Mouse (Mus musculus): Measurements from ENCODE around the gene Pxk. TPM values are rescaled to one million over a fixed set of nuclear protein-coding genes. Genes with fewer than 3 reads are reported as not detected.
A peak's percentile ranks its signal among the peaks of the same experiment; 100 is the strongest.
"Not testable (repeated sequence)": the region's sequence is repeated elsewhere in the genome, so short reads cannot be mapped to it uniquely, and the experiment has no call there.

Pxk gene
- total RNA-seq, 2 experiments from 2014 or later, result 20.6 to 24.4 TPM

DNA sequence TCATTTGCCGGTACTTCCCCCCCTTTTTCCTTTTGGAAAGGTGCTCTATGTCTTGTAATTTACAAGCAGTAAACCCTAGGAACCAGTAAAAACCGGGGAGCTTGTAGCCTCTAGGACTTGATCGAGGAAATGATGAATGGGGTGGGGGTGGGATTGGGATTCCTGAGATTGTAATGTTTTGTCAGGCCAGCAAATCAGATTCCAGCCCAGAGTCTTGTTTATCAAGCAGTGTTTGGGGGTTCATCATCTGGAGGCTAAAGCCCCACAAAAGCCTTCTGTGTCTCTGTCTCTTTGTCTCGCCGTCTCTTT is 630 bp downstream of the Pxk start:
- DNase-seq, result no peak
- intact Hi-C loops (cut with DNase I), result loop anchor here (5.0 kb wide), 2 partner anchors 114 to 159 kb away; partner anchors contain the start of genes Acox2 and Kctd6

DNA sequence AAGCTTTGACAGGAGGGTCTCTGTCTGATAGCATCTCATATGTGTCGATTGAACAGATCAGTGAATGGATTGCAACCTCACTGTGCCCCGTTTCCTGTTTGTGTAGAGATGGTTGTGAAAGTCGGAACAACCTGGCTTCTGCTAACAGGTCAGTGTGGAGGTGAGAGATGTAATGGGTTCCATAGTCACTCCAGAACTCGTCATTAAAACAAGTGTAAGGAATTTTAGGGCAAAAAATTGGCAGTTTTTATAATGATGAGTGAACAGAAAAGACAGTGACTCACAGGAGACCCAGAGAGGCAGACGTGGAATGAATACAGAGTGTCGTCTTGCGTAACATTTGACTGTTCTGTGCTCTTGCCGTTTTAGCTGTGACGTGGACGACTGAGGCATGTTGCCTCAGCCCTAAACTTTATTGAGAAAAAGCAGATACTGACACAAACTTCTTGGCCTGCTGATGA is 1.6 kb downstream of the Pxk start:
- intact Hi-C loops (cut with DNase I), result loop anchor here (5.0 kb wide), 2 partner anchors 113 to 158 kb away; partner anchors contain the start of genes Acox2 and Kctd6
- no peak for DNase-seq

- intact Hi-C loops (cut with DNase I), result no loop called here
- DNase-seq, result no peak
Measured at GRCm38 (mm10) chr14:8101886-8102285, 3.9 kb downstream of the Pxk start.

DNA sequence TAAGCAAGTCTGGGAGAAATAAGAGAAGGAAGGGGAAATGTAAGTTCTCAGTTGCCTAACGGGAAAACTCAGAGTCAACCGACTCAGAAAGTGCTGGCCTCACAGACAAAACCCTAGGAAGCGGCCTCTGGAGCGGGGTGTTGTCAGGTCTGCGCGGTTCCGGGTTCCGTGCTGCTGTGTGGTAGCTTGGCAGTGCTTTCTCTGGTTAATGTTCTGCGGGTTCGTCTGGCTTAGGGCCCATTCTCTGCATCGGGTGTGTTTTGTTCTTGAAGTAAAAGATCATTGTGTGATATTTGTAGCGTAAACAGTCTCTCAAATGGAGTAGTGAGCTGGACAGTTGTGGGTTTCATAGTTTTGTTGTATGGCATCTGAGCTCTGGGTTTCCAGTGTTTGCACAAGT is 4.7 kb downstream of the Pxk start:
- intact Hi-C loops (cut with DNase I), result no loop called here
- no peak for DNase-seq

- intact Hi-C loops (cut with DNase I), result no loop called here
- no peak for DNase-seq
Measured at GRCm38 (mm10) chr14:8108047-8108446, 10.0 kb downstream of the Pxk start.

- no peak for DNase-seq
- intact Hi-C loops (cut with DNase I), result no loop called here
Measured at GRCm38 (mm10) chr14:8108976-8109375, 11.0 kb downstream of the Pxk start.

DNA sequence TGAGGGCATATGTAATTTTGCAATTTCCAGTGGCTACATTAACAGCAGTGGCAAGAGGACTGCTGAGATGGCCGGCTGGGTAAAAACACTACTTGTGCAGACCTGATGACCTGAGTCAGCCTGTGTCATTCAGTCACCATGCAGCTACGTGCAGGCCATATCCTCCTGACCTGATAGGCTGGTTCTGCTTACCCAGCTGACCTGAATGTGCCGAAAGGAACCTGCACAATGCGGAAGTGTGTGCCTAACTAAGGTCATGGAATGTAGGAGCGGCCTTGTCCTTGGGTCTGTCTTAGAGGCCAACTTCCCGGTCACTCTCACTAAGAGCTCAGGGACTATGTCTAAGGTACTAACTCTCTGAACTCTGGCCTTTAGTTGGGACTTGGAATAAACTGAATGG is 13.5 kb downstream of the Pxk start:
- intact Hi-C loops (cut with DNase I), result no loop called here
- no peak for DNase-seq

GRCm38 (mm10) chr14:8112036-8112435 is 14.0 kb downstream of the Pxk start:
- DNase-seq, result no peak
- intact Hi-C loops (cut with DNase I), result no loop called here

- intact Hi-C loops (cut with DNase I), result no loop called here
- no peak for DNase-seq
Measured at GRCm38 (mm10) chr14:8113616-8114015, 15.6 kb downstream of the Pxk start.

DNA sequence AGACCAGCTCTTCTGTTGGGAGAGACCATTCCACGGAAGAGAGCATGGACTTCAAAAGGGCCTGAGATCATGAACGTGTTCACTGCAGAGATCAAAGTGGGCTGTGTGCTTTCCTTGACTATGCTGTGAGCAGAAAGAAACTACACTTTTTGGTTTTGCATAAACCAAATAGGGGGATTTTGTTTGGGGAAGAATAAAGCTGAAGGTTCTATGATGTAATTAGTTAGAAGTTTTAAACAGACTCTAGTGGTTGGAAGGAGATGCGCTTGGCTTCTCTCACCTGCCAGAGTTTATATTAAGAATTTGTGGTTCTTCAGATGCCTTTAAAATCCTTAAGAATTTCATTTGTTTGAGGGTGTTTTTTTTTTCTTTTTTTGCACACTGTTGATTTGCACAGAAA is 16.3 kb downstream of the Pxk start:
- intact Hi-C loops (cut with DNase I), result no loop called here
- DNase-seq, result no peak

DNA sequence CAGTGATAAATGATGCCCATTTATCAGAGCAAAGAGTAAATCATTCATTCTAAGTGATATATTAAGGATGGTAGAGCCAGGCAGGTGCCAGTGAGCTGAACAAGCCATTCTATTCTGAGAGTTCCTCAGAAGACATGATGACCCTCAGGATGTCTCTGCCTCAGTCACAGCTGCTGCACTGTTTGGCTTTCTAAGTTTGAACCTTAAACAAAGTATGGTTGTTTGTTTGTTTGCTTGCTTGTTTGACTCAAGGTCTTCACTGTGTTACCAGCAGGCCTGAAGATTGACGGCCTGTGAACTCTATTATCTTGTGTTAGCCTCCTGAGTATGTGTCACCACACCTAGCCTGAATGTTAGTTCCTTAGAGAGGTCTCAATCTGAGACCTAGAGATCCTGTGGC is 16.7 kb downstream of the Pxk start:
- no peak for DNase-seq
- intact Hi-C loops (cut with DNase I), result no loop called here

- intact Hi-C loops (cut with DNase I), result no loop called here
- DNase-seq, result no peak
Measured at GRCm38 (mm10) chr14:8115772-8116171, 17.8 kb downstream of the Pxk start.

DNA sequence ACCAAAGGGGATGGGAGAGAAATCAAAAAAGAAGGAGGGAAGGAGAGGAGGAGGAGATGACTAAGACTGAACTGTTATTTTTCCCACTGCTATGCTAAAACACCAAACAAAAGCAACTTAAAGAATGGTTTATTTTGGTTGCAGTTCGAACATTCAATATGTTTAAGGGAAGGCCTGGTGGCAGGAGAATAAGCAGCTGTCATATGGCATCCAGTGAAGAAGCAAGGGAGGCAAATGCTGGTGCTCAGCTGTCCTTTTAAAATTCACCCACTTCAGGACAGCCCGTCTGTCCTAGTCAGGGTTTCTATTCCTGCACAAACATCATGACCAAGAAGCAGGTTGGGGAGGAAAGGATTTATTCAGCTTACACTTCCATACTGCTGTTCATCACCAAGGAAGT is 19.4 kb downstream of the Pxk start:
- DNase-seq, result no peak
- intact Hi-C loops (cut with DNase I), result no loop called here

GRCm38 (mm10) chr14:8119454-8119853 is 21.4 kb downstream of the Pxk start:
- DNase-seq, result no peak
- intact Hi-C loops (cut with DNase I), result no loop called here

DNA sequence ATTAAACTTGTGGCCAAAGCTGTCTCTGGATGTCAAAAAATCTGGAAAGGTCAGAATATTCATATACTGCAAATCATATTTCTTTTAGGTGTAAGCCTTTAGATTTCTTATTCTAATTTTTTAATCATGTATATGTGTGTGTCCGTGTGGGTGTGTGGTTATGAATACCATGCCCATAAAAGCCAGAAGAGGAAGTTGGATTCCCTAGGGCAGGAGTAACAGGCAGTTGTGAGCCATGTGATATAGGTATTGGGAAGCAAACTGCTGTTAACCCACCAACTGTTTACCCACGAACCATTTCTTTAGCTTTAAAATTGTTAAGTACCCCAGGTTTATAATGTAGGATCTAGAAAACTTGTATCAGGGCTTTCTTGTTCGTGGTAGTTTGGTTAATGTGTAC is 21.9 kb downstream of the Pxk start:
- intact Hi-C loops (cut with DNase I), result no loop called here
- DNase-seq, result no peak

- DNase-seq, result peak in 1 of 2 experiments; percentile 16
- intact Hi-C loops (cut with DNase I), result no loop called here
Measured at GRCm38 (mm10) chr14:8123141-8123540, 25.1 kb downstream of the Pxk start.

DNA sequence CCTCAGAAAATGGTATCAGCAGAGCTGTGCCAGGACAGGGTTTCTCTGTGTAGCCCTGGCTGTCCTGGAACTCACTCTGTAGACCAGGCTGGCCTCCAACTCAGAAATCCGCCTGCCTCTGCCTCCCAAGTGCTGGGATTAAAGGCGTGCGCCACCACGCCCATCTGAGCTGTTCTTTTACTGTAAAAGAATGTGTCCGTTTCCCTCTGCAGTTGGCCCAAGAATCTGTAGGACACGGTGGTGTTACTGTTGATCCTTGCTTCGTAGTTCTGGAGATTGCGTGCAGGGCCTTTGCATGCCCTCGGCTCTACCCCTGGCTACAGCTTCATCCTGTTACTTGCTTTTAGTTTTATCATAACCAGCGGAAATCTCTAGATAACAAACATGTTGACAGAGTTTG is 25.6 kb downstream of the Pxk start:
- DNase-seq; intact Hi-C loops (cut with DNase I): not testable (repeated sequence)

- intact Hi-C loops (cut with DNase I), result no loop called here
- DNase-seq, result no peak
Measured at GRCm38 (mm10) chr14:8124046-8124881, 26.3 kb downstream of the Pxk start.

GRCm38 (mm10) chr14:8127971-8128370 is 30.0 kb downstream of the Pxk start:
- no peak for DNase-seq
- intact Hi-C loops (cut with DNase I), result no loop called here

- no peak for DNase-seq
- intact Hi-C loops (cut with DNase I), result no loop called here
Measured at GRCm38 (mm10) chr14:8132789-8133188, 34.8 kb downstream of the Pxk start.

- DNase-seq, result no peak
- intact Hi-C loops (cut with DNase I), result no loop called here
Measured at GRCm38 (mm10) chr14:8134234-8134633, 36.2 kb downstream of the Pxk start.

- intact Hi-C loops (cut with DNase I), result no loop called here
- no peak for DNase-seq
Measured at GRCm38 (mm10) chr14:8135130-8135529, 37.1 kb downstream of the Pxk start.
